Mouse (Mus musculus): Measurements from ENCODE around the gene Hs6st3.

Gene Hs6st3

DNA sequence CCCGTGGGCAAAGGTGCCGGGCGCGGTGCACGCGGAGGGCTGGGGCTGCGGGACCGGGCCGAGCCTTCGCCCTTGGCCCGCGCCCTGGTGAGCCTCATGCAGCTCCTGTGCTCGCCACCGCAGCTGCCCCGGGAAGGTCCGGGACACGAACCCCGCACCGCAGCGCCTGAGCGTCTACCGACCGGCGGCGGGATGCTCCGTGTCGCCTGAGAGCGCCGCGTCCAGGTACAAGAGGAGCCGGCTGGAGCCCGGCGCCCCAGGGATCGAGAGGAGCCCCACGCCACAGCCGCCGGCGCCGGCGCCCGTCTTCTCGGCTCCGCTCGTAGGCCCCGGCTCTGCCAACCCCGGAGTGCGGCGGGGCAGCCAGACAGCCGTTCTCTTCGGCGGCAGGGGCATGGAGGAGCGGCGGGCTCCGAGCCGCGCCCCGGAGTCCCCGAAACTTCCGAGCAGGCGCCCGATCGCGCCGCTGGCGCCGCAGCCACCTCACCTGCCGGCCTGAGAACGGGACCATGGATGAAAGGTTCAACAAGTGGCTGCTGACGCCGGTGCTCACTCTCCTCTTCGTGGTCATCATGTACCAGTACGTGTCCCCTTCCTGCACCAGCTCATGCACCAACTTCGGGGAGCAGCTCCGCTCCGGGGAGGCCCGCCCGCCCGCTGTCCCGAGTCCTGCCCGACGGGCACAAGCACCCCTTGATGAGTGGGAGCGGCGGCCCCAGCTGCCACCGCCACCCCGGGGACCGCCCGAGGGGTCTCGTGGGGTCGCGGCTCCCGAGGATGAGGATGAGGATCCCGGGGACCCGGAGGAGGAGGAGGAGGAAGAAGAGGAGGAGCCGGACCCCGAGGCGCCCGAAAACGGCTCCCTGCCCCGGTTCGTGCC lies at the start of gene Hs6st3:
Hs6st3 (plus strand) TSS at position 436 of the 880 bp plus-strand sequence.
- in situ Hi-C loops (cut with MboI, MseI), result no loop called here

DNA sequence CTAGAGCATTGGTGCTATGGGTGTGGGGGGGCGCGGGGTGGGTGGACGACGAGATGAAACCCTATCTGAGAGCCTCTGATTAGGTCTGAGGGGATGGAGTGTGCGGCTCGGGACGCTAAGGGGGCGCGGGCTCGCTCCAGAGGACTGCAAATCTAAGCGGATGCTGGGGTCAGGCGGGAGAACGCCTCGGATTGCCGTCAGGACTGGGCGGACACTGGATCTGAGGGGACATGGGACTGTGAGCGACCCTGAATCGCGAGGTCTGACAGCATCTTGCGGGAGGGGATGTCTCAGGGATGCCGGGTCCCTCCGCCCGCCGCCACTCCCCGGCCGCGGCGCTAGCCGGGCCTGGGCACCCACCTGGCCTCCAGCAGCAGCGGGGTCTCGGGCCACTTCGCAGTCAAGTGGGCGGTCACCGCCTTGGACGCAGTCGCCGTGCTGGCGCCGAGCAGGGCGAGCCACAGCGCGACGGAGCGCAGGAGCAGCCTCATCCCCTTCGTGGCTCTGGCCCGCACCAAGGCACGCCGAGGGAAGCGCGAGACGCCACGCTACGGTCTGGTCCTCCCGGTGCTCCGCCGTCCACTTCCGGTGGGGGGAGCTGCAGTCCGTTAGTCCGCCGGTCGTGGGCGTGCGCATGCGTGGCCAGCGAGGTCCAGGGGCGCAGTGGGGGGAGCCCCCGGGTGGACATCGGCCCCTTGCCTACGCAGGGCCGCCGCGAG lies 39.1 kb upstream of the Hs6st3 start, which contains the start of gene Uggt2:
Uggt2 (minus strand) TSS at position 580 of the 719 bp plus-strand sequence.
- in situ Hi-C loops (cut with MboI, MseI), result no loop called here

GRCm38 (mm10) chr14:119099570-119099891 lies 38.6 kb upstream of the Hs6st3 start:
- in situ Hi-C loops (cut with MboI, MseI), result no loop called here

DNA sequence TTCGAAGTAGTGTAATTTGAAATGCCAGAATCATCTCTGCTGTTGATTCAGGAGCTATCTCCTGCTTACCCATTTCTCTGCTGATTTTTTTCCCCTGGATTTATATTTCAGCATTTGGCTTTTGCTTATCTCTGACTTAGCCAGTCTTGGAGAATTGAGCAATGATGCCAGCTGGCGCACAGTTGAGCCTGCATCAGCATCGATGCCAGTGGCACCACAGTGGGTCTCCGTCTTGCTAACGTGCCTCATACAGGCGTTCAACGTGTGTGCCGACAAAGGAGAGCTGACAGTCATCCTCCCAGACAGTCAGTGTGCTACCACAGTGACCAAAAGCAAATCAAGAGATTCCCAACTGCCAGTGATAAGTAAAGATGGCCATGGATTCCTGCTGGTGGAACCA lies 30.6 kb upstream of the Hs6st3 start:
- in situ Hi-C loops (cut with MboI, MseI), result no loop called here

DNA sequence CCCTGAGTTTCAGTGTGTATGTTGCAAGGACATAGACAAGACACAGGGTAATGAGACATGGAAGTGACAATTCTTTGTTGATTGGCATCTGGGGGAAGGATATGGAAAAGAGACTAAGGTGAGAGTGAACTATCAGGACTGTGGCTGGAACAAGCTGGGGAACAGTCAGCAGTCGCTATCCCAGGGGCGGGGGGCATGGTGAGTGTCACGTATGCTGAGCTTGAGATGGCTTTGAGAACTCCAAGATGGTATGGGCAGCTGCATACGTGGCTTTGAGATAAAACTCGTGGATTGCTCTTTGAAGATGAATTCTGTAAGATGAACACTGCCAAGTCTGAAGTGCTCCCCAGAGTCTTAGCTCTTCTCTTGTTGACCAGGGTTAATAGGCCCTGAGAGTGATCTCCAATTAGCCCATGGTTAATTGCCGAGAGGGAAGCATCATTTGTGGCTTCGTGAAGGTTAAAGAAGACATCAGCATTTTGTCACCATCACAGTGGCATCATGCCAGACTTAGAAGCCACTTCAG lies 29.3 kb upstream of the Hs6st3 start:
- in situ Hi-C loops (cut with MboI, MseI), result no loop called here

DNA sequence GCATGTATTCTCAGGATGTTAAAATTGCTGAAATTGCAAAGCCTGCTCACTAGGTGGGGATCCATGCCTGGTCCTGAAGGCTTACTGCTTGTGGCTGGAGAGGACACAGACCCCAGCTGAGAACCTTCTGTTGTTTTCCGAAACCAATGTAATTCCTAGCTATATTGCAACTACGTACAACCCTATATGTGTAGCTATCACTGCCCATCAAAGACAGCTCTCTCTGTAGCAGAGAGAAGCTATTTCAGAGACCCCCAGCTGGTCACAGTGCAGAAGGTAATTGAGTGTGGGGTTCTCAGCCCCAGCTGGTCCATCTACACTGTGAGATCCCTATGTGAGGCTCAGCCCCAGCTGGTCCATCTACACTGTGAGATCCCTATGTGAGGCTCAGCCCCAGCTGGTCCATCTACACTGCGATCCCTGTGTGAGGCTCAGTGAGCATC lies 28.3 kb upstream of the Hs6st3 start:
- in situ Hi-C loops (cut with MboI, MseI), result no loop called here

DNA sequence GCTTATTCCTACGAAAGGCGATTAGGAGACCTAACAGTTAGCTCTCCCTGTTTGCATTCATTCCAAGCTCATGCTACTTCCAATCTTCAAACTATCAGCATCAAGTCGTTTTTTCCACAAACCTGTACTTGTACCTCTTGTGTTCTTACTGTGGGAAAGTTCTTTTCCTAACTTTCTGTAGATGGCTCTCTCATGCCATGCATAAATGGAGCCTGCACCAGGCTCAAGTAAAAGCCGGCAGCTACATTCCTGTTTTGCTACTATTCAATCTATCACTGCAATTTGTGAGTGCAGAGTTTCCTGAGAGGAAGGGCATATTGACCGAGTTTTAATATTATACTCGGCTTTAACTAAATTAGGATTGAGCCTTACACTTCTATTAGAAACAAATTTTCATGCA lies 25.6 kb upstream of the Hs6st3 start:
- in situ Hi-C loops (cut with MboI, MseI), result no loop called here

DNA sequence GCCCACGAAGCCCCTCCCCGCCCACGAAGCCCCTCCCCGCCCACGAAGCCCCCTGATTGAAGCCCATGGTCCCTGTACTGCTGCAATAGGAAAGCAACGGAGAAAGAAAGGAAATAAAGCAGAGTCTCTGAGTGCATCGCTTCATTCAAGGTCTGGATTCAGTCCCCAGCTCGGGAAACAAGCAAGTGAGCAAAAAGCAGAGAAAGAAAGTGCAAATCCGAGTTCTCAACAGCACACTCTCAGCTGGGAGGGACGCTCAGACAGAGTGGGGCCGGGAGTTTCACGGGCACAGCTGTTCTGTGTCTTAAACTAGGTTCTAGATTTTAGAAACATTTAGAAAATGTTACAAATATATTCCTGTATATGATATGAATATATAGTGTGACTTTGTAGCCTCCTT lies 14.6 kb upstream of the Hs6st3 start:
- in situ Hi-C loops (cut with MboI, MseI), result no loop called here

- in situ Hi-C loops (cut with MboI, MseI), result no loop called here
Observed at GRCm38 (mm10) chr14:119124061-119124460, 14.1 kb upstream of the Hs6st3 start.

GRCm38 (mm10) chr14:119125840-119126239 lies 12.3 kb upstream of the Hs6st3 start:
- in situ Hi-C loops (cut with MboI, MseI), result no loop called here

GRCm38 (mm10) chr14:119127330-119127729 lies 10.8 kb upstream of the Hs6st3 start:
- in situ Hi-C loops (cut with MboI, MseI), result no loop called here

DNA sequence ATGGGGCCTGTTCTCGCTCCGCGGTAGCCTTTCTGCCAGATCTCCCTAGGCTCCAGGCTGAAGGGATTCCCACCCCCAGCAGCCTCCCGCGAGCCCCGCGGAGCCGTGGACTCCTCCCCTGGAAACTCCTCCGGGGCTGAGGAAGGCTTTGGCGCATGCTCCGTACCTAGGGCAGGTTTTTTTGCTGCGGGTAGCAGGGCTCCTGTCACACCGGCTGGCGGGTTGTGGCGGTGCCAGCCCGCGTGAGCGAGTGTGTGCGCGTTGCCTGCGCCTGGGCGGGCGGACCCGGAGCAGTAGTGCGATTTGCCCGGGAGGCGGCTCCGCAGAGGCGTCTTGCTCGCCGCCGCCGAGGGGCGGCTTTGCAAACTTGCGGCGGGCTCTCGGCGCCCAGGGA lies 632 bp upstream of the Hs6st3 start:
- in situ Hi-C loops (cut with MboI, MseI), result no loop called here

GRCm38 (mm10) chr14:119138786-119139100 lies 602 bp downstream of the Hs6st3 start:
- in situ Hi-C loops (cut with MboI, MseI), result no loop called here

- in situ Hi-C loops (cut with MboI, MseI), result no loop called here
Observed at GRCm38 (mm10) chr14:119139381-119139950, 1.3 kb downstream of the Hs6st3 start.

- in situ Hi-C loops (cut with MboI, MseI), result no loop called here
Observed at GRCm38 (mm10) chr14:119153088-119153487, 14.9 kb downstream of the Hs6st3 start.

- in situ Hi-C loops (cut with MboI, MseI), result no loop called here
Observed at GRCm38 (mm10) chr14:119193905-119194304, 55.8 kb downstream of the Hs6st3 start.

GRCm38 (mm10) chr14:119203508-119203907 lies 65.4 kb downstream of the Hs6st3 start:
- in situ Hi-C loops (cut with MboI, MseI), result no loop called here

GRCm38 (mm10) chr14:119215576-119216309 lies 77.6 kb downstream of the Hs6st3 start:
- in situ Hi-C loops (cut with MboI, MseI), result no loop called here

- in situ Hi-C loops (cut with MboI, MseI), result no loop called here
Observed at GRCm38 (mm10) chr14:119227709-119228338, 89.7 kb downstream of the Hs6st3 start.

DNA sequence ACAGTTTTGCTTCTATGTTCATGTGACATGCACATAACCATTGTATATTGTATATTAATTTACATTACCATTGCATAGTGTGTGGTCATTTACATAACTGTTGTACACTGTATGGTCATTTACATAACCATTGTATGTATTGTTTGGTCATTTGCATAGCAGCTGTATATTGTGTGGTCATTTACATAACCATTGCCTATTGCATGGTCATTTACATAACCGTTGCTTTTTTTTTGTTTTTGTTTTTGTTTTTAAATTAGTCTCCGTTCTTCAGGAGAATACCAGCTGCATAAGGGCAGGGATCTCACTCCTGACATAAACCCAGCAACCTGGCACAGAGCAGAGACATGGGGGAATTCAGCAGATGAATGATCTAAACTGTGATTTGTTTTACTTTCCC lies 95.5 kb downstream of the Hs6st3 start:
- in situ Hi-C loops (cut with MboI, MseI), result no loop called here

- in situ Hi-C loops (cut with MboI, MseI), result no loop called here
Observed at GRCm38 (mm10) chr14:119247131-119247530, 109.0 kb downstream of the Hs6st3 start.

Measured in T-helper 2 cell (primary cell).